Mouse (Mus musculus) heart, postnatal 36 days (tissue): ENCODE data around the gene Smim24. TPM values are rescaled to one million over a fixed set of nuclear protein-coding genes. Genes with fewer than 3 reads are reported as not detected.

ENCODE experiments used
- DNase-seq, 2 experiments: peaks; one replicate each; pipeline ENCODE4 v3.0.0; 2021 to 2022
- intact Hi-C: fragments of 180-260 bp; cut with DNase I; formaldehyde crosslinking; loops from one replicate; pipeline ENCODE4 v1.15.1; 2025
- microRNA-seq, 2 experiments: library from miRNA; unstranded; fragments of <30 nt; microRNA quantifications; one replicate each; pipeline ENCODE4 v1.2.0; 2021; ENCODE audit warnings: borderline number of aligned reads in 2 of 2
- total RNA-seq, 2 experiments: library from RNA; stranded (reverse); gene quantifications; 2 replicates each; pipeline ENCODE4 v1.2.3; 2021

The Smim24 gene
- total RNA-seq, 2 experiments from 2014 or later: 2.2 to 2.4 TPM

DNA sequence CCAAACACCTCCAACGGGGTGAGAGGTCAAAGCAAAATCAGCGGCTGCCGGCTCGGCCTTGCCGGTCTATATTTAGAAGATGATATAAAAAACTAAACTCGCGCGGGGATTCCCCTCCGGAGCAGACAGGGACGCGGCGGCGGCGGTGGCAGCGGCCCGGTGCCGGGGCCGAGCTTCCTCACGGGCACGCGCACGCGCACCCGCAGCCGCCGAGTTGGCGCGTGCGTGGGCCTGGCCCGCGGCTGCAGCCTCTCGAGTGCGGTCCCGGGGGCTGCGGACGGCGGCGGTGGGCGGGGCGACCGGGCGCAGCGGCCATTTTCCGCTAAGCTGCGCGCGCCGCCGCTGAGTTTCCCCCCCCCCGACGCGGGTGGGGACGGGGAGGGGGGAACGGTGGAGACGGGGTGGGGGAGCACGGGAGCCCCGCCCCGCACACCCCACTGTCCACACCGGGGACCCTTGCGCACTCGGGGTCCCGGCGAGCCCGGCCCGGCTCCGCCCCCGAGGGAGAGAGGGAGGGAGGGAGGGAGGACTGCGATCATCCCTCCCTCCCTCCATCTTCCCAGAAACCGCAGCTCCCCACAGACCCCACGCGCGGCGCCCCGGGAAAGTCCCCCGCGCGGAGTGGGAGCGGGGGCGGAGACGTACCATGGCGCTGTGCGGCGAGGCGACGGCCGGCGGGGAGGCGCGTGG, 37.4 kb downstream of the Smim24 start:
- peak; percentile 83 to 89 for DNase-seq
- intact Hi-C loops: loop anchor here (1.0 kb wide), 1 partner anchor 16 kb away; no protein-coding TSS in a partner anchor

DNA sequence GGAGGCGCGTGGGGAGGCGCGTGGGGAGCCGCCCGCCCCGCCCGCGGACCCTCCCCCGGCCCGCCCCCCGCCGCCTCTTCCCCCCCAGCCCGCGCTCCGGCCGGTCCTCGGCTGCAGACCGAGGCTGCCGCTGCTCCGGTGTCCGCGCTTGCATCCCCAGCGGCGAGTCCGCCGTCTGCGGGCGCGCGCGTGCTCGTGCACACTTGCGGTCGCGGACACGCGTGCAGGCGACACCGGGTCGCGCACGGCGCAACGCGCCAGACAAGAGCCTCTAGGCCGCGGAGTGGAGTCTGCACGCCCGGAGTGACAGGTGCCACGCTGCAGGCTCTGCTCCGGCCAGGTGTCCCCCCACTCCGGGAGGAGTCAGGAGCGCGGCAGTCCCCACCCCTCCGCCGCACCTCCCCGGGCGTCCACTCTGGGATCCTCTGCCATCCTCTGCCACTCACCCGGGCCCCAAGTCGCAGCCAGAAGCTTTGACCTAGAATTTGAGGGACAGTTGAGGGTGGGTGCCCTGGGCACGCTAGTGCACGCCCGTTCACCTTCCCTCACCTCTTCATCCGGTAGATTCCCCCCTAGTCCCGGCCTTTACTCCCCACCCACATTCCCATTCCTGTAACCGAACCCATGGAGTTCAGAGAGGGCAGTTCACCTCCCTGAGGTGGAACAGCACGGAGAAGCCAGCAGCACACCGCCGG, 38.1 kb downstream of the Smim24 start:
- intact Hi-C loops: loop anchor here (1.0 kb wide), 1 partner anchor 17 kb away; no protein-coding TSS in a partner anchor
- peak in 1 of 2 experiments; percentile 64 for DNase-seq

DNA sequence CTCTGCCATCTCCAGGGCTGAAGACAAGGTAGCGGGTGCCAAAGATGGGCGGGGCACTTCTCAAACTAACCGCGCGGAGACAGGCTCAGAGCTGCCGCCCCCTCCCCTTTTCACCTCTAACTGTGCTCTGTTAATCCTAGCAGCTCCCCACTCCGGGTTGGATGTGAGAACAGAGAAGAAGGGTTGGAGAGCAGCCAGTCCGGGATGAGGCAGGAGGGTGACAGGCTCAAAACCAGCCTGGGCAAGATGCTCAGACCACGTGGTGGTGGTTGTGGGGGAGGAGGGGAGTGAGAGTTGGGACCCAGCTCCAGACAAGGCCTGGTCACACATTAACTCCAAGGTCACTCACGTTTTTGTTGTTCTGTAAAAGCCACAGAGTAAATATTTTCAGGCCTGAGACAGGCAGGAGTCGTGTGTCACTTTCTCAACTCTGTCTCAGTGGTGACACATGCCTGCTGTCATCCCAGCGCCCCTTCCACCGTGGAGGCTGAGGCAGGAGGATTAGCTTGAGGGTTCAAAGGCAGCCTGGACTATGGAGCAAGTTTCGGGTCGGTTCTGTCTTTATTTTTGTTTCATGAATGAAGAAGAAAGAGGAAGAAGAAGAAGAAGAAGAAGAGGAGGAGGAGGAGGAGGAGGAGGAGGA, 38.8 kb downstream of the Smim24 start:
- DNase-seq: peak; percentile 20 to 27
- intact Hi-C loops: no loop called here

DNA sequence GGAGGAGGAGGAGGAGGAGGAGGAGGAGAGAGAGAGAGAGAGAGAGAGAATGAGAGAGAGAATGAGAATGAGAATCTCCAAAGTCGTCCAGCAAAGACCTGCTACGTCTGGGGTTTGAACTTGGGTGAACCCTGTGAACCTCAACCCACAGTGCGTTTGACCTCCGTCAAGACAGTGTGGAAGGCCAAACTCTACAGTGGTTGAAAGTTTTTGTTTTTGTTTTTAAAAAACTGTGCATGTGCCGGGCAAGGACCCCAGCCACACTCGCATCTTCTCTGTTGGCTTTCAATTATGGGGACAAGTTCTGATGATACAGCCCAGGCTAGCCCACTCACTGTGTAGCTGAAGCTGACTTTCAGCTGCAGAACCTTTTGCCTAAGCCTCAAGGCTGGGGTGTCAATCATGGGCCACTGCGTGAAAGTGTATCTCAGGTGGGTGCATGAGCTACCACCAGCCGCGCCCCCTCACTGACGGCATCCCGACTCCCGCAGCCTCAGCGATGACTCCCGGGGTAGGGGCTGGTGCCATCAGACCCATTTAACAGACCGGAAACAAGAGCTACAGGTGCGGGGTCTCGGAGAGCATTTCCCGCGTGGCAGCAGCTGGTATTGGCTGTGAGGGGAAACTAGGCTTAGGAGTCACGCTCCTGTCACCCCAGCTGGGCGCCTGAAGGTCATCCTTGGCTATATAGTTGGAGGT, 39.5 kb downstream of the Smim24 start:
- peak in 1 of 2 experiments; percentile 4 for DNase-seq
- intact Hi-C loops: no loop called here

DNA sequence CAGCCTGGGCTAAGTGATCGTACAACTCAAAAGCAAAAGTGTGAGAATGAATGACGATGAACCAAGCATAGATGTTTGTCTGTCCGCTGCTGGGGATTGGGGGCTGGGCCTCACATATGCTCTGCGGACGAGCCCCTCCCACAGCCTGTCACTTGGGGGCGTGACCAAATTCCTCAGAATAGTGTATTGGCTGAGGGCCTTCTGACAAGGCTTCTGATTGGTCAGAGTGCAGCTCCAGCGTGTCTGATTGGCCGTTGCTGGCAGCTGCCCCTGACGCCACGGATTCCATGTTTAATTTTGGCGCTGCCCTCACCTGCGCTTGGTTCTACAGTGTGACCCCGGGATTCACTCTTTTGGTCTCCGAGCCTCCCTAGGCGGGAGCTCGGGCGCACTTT, 40.0 kb downstream of the Smim24 start:
- DNase-seq: peak; percentile 88 to 90
- intact Hi-C loops: no loop called here

DNA sequence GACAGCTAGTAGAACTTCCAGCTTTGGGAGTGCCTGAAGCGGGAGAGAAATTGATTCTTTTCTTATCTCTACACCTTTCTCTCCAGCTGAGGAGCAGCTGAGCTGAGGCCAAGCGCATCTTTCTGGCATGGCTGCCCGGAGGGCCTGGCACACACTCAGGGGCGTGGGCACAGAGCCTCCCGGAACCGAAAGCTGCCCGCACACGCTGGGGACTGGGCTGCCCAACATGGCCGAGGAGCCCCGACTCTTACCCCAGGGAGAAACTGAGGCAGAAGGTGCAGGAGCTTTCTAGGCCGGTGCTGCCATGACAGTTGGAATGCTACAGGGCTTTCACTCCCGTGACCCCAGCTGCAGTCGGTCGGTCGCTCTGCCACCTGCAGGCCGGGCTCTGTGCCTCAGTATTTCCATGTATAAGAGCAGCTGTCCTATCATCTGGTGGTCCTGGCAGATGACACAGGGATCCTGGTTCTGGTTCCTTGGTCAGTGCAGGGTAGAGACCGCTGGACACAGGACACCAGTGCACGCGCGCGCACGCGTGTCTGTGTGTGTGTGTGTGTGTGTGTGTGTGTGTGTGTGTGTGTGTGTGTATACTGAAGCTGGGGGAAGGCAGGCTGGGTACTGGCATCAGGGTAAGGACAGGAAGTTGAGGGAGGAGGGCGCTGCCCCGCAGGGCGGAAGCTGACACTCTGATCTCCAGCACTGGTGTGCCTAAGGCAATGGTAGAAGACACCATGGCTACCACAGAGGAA, 40.9 kb downstream of the Smim24 start:
- intact Hi-C loops: loop anchor here (1.0 kb wide), 1 partner anchor 15 kb away; no protein-coding TSS in a partner anchor
- DNase-seq: peak; percentile 46 to 47

DNA sequence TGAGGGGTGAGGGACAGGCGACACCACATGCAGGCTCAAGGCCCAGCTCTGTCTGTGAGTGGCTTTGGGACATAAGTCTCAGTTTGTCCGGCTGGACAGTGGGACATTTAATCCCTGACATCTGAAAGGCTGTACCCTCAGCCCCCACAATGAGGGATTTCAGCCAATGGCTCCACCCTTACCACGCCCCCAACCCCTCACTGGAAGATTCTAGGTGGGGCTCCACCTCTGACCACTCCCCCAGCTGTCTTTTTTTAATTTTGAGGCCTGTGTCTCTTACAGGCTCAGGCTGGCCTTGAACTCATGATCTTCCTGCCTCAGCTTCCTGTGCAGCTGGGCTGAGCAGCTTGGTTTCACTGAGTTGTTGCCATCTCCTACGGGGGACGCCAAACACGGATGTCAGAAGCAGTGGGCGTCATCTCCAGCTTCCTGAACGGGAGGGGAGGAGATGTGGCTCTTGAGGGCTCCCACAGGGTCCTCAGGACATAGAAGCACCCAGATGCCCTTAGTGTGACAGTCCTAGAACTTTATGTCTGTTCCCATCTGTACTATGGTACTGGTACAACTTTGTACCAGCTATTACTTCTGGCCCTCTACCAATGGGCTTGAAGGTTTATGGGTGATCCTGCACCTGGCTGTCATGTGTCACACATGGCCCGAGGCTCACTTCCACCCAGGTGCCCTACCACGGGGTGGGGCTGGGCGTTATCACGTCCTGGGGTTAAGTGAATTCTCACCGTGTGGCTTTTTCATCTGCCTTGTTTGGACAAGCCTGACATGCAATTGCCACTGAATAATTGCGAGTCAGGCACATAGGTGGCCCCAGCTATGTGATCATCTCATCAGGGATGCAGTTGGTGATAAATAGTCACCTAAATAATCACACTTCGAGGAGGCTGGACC, 41.8 kb downstream of the Smim24 start:
- intact Hi-C loops: loop anchor here (1.0 kb wide), 1 partner anchor 14 kb away; no protein-coding TSS in a partner anchor
- peak in 1 of 2 experiments; percentile 5 for DNase-seq

DNA sequence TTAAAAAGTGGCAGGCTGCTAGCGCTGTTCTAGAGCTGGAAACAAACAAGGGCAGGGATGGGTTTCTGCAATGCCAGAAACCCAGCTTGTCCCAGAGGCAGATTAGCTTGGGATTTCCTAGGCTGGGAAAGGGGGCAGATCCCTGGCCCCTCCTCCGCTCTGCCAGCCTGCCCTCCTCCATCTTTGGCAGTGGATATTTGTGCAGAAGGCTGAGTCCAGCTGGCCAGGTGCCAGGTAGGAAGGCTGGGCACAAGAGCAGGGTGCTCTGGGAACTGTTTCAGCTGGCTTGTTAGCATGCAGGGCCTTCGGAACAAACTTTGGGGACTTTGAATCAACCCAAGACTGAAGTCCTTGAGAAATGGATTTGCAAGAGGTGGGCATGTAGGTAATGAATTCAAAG, 42.6 kb downstream of the Smim24 start:
- DNase-seq: peak; percentile 74 to 75

DNA sequence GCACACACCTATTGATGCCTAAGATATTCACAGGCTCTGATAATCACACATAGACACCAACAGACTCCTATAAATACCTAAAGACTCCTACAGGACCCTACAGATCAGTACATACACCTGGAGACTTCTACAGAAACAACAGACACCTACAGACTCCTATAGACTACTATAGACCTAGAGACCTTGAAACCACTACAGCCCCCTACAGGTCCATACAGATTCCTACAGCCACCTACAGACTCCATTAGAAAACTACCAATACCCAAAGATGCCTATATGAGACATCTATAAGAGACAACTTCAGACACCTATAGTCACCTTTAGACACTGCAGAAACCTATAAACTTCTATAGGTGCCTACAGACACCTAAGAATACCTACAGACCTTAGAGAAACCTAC, 48.2 kb downstream of the Smim24 start:
- intact Hi-C loops: loop anchor here (2.0 to 10.0 kb wide), 3 partner anchors 32 to 246 kb away; no protein-coding TSS in a partner anchor
- DNase-seq: no peak

More for the DNA sequence above, 42.6 kb downstream of the Smim24 start:
- intact Hi-C loops: no loop called here

Small RNAs within 50 kb of the gene (microRNA-seq; reads per million reads assigned to microRNA genes)
- gene Mir1191b: 0.67 to 1.4 reads per million in 2 experiments
- 0.67 to 0.72 reads per million in 2 experiments for gene Mir6913

Other genes with a start within 250 kb of the Smim24 start
- gene Pias4, start 225.1 kb upstream of the Smim24 start, total RNA-seq: 10 to 100 TPM; 14.0 to 17.1 TPM
- gene Eef2, start 216.4 kb upstream of the Smim24 start, total RNA-seq: 1,000 to 10,000 TPM; 1,005 to 1,085 TPM
- gene Dapk3, start 210.0 kb upstream of the Smim24 start, total RNA-seq: 10 to 100 TPM; 31.0 to 31.3 TPM
- gene 4930442H23Rik, start 209.2 kb upstream of the Smim24 start, total RNA-seq: not detected
- 1 to 10 TPM; 7.8 to 7.9 TPM for gene Nmrk2, start 191.0 kb upstream of the Smim24 start, total RNA-seq
- gene Atcay, start 162.2 kb upstream of the Smim24 start, total RNA-seq: under 1 TPM in 1 of 2 experiments, not detected in 1; 0.11 TPM
- 1 to 10 TPM; 2.5 to 3.6 TPM for gene Zfr2, start 159.9 kb upstream of the Smim24 start, total RNA-seq
- under 1 TPM; 0.39 to 0.41 TPM for gene Matk, start 140.1 kb upstream of the Smim24 start, total RNA-seq
- 10 to 100 TPM; 95.2 to 97.4 TPM for gene Mrpl54, start 126.1 kb upstream of the Smim24 start, total RNA-seq
- 100 to 1,000 TPM; 102 to 108 TPM for gene Apba3, start 126.1 kb upstream of the Smim24 start, total RNA-seq
- gene Tjp3, start 101.5 kb upstream of the Smim24 start, total RNA-seq: under 1 TPM in 1 of 2 experiments, not detected in 1; 0.19 TPM
- gene Pip5k1c, start 100.1 kb upstream of the Smim24 start, total RNA-seq: 10 to 100 TPM; 31.5 to 33.3 TPM
- gene Cactin, start 71.9 kb upstream of the Smim24 start, total RNA-seq: 10 to 100 TPM; 13.2 to 17.4 TPM
- gene Tbxa2r, start 64.3 kb upstream of the Smim24 start, total RNA-seq: 1 to 10 TPM; 5.0 to 5.4 TPM
- gene Gipc3, start 49.8 kb upstream of the Smim24 start, total RNA-seq: 1 to 10 TPM; 5.9 TPM
- gene Hmg20b, start 42.6 kb upstream of the Smim24 start, total RNA-seq: 10 to 100 TPM; 60.4 to 67.1 TPM
- gene Mfsd12, start 35.6 kb upstream of the Smim24 start, total RNA-seq: 10 to 100 TPM; 11.7 to 12.5 TPM
- under 1 TPM; 0.31 to 0.81 TPM for gene 4930404N11Rik, start 27.2 kb upstream of the Smim24 start, total RNA-seq
- gene Fzr1, start 14.5 kb upstream of the Smim24 start, total RNA-seq: 10 to 100 TPM; 27.8 to 29.4 TPM
- 10 to 100 TPM; 50.3 to 52.2 TPM for gene Dohh, start 8.6 kb upstream of the Smim24 start, total RNA-seq
- gene Gm48551, start 8.6 kb upstream of the Smim24 start, total RNA-seq: 1 to 10 TPM; 1.1 to 2.0 TPM
- under 1 TPM in 1 of 2 experiments, not detected in 1; 0.62 TPM for gene Gm48552, start 4.0 kb upstream of the Smim24 start, total RNA-seq
- 100 to 1,000 TPM; 115 to 133 TPM for gene Nfic, start 62.6 kb downstream of the Smim24 start, total RNA-seq
- under 1 TPM in 1 of 2 experiments, not detected in 1; 0.24 TPM for gene Celf5, start 89.7 kb downstream of the Smim24 start, total RNA-seq
- 10 to 100 TPM; 61.9 to 63.9 TPM for gene Ncln, start 103.3 kb downstream of the Smim24 start, total RNA-seq
- gene S1pr4, start 107.1 kb downstream of the Smim24 start, total RNA-seq: 1 to 10 TPM in 1 of 2 experiments, under 1 TPM in 1; 0.61 to 1.3 TPM
- under 1 TPM; 0.73 to 0.78 TPM for gene Gna15, start 131.2 kb downstream of the Smim24 start, total RNA-seq
- 10 to 100 TPM; 50.7 to 51.7 TPM for gene Gna11, start 152.1 kb downstream of the Smim24 start, total RNA-seq
- gene Aes, start 166.4 kb downstream of the Smim24 start, total RNA-seq: 1,000 to 10,000 TPM in 1 of 2 experiments, 100 to 1,000 TPM in 1; 977 to 1,076 TPM
- gene Tle2, start 181.5 kb downstream of the Smim24 start, total RNA-seq: 10 to 100 TPM in 1 of 2 experiments, 1 to 10 TPM in 1; 7.5 to 11.5 TPM
- gene Tle6, start 208.0 kb downstream of the Smim24 start, total RNA-seq: 1 to 10 TPM; 7.5 to 8.5 TPM
- gene BC025920, start 213.2 kb downstream of the Smim24 start, total RNA-seq: 1 to 10 TPM; 2.6 to 2.7 TPM
- gene Sirt6, start 234.7 kb downstream of the Smim24 start, total RNA-seq: 1 to 10 TPM; 6.5 to 7.2 TPM
- 10 to 100 TPM in 1 of 2 experiments, 1 to 10 TPM in 1; 8.0 to 11.7 TPM for gene Ankrd24, start 235.5 kb downstream of the Smim24 start, total RNA-seq